Mouse (Mus musculus): ENCODE data around the gene Msrb3. TPM values are rescaled to one million over a fixed set of nuclear protein-coding genes. Genes with fewer than 3 reads are reported as not detected.

Msrb3 gene
- total and polyA plus RNA-seq, 3 experiments = 0.15 TPM; not detected in 1

GRCm38 (mm10) chr10:120883069-120883415 is 15.9 kb downstream of the Msrb3 start:
- H3K4me3 ChIP-seq (ENCODE audit: control insufficient read depth in 1 of 2, insufficient read depth in 1 of 2, low read depth in 2 of 2, low read length in 2 of 2) = peak overlapping the region; percentile 27 to 43; a peak in 3 of 4 replicates
- TF ChIP-seq TCF12 (IDR thresholded peaks at IDR 0.05; ENCODE audit: low read depth, low read length) (no peak), GABPA (IDR thresholded peaks at IDR 0.05; ENCODE audit: low read depth, low read length) (no peak), UBTF (IDR thresholded peaks at IDR 0.05; ENCODE audit: borderline replicate concordance, insufficient read depth, low read depth, low read length) (no peak), E2F4 (IDR thresholded peaks at IDR 0.05; ENCODE audit: borderline replicate concordance, low read depth, low read length) (no peak), CHD1 (IDR thresholded peaks at IDR 0.05; ENCODE audit: low read depth, low read length) (no peak), KAT2A (conservative IDR thresholded peaks at IDR 0.05; ENCODE audit: low read depth, low read length) (no peak), ZMIZ1 (IDR thresholded peaks at IDR 0.05; ENCODE audit: low read depth, low read length) (no peak)
- H3K9ac ChIP-seq (ENCODE audit: control insufficient read depth, low read depth, low read length, poor library complexity, severe bottlenecking) = peak overlapping the region; percentile 17; the same call in 1 of the 2 replicates
- no peaks in the 10 kb centered on the region for H3K27me3 ChIP-seq (ENCODE audit: control insufficient read depth in 1 of 2, insufficient read depth in 2 of 2, low read length in 2 of 2)
- no peak for DNase-seq (ENCODE audit: low read depth, low spot score)
- H3K36me3 ChIP-seq (ENCODE audit: control insufficient read depth in 1 of 2, insufficient read depth in 2 of 2, low read length in 2 of 2) = 0 out of 4 replicates have a peak, but pooled peaks cover 0 to 2% of the 10 kb centered on the region in 2 experiments
- H3K4me1 ChIP-seq (ENCODE audit: control insufficient read depth in 1 of 2, insufficient read depth in 2 of 2, low read length in 2 of 2) = peaks cover 3 to 4% of the 10 kb centered on the region in 2 experiments; a peak in 2 of 4 replicates
- H3K27ac ChIP-seq (ENCODE audit: control insufficient read depth, low read depth, low read length) = no peak overlapping the region
- H3K9me3 ChIP-seq (replicated peaks; ENCODE audit: insufficient read depth, low read length) = no peaks in the 10 kb centered on the region
- H3K79me2 ChIP-seq (ENCODE audit: control insufficient read depth, insufficient read depth, low read length, poor library complexity) = no peaks in the 10 kb centered on the region

GRCm38 (mm10) chr10:120882347-120883068 is 16.4 kb downstream of the Msrb3 start:
- Histone ChIP-seq H3K9ac (ENCODE audit: control insufficient read depth, low read depth, low read length, poor library complexity, severe bottlenecking) (peak overlapping the region; percentile 23; the same call in 1 of the 2 replicates), H3K36me3 (ENCODE audit: control insufficient read depth in 1 of 2, insufficient read depth in 2 of 2, low read length in 2 of 2) (0 out of 4 replicates have a peak, but pooled peaks cover 0 to 2% of the 10 kb centered on the region in 2 experiments), H3K27me3 (ENCODE audit: control insufficient read depth in 1 of 2, insufficient read depth in 2 of 2, low read length in 2 of 2) (no peaks in the 10 kb centered on the region), H3K9me3 (replicated peaks; ENCODE audit: insufficient read depth, low read length) (no peaks in the 10 kb centered on the region), H3K27ac (ENCODE audit: control insufficient read depth, low read depth, low read length) (no peak overlapping the region), H3K4me3 (ENCODE audit: control insufficient read depth in 1 of 2, insufficient read depth in 1 of 2, low read depth in 2 of 2, low read length in 2 of 2) (peak overlapping the region; percentile 34 to 43), H3K4me1 (ENCODE audit: control insufficient read depth in 1 of 2, insufficient read depth in 2 of 2, low read length in 2 of 2) (peaks cover 3 to 4% of the 10 kb centered on the region in 2 experiments; a peak in 2 of 4 replicates), H3K79me2 (ENCODE audit: control insufficient read depth, insufficient read depth, low read length, poor library complexity) (no peaks in the 10 kb centered on the region)
- peak; percentile 69 for DNase-seq (ENCODE audit: low read depth, low spot score)
- no peak for TF ChIP-seq POLR2AphosphoS2 (IDR thresholded peaks at IDR 0.05; ENCODE audit: low read length)
- TF ChIP-seq USF1 (IDR thresholded peaks at IDR 0.05; ENCODE audit: low read depth, low read length) = 0 out of 2 replicates have a peak, but pooled peaks have one; percentile 45
- peak; percentile 65; the same call in 1 of the 2 replicates for TF ChIP-seq BHLHE40 (IDR thresholded peaks at IDR 0.05; ENCODE audit: borderline replicate concordance, low read depth, low read length)

- Histone ChIP-seq H3K4me1 (ENCODE audit: control insufficient read depth in 1 of 2, insufficient read depth in 2 of 2, low read length in 2 of 2) (peaks cover 0 to 11% of the 10 kb centered on the region in 2 experiments; a peak in 2 of 4 replicates), H3K9ac (ENCODE audit: control insufficient read depth, low read depth, low read length, poor library complexity, severe bottlenecking) (peak overlapping the region; percentile 48), H3K36me3 (ENCODE audit: control insufficient read depth in 1 of 2, insufficient read depth in 2 of 2, low read length in 2 of 2) (peaks cover 0 to 10% of the 10 kb centered on the region in 2 experiments; a peak in 2 of 4 replicates), H3K4me3 (ENCODE audit: control insufficient read depth in 1 of 2, insufficient read depth in 1 of 2, low read depth in 2 of 2, low read length in 2 of 2) (peak overlapping the region; percentile 25 to 31), H3K9me3 (replicated peaks; ENCODE audit: insufficient read depth, low read length) (no peaks in the 10 kb centered on the region), H3K79me2 (ENCODE audit: control insufficient read depth, insufficient read depth, low read length, poor library complexity) (no peaks in the 10 kb centered on the region; the same call in 1 of the 2 replicates), H3K27me3 (ENCODE audit: control insufficient read depth in 1 of 2, insufficient read depth in 2 of 2, low read length in 2 of 2) (no peaks in the 10 kb centered on the region), H3K27ac (ENCODE audit: control insufficient read depth, low read depth, low read length) (no peak overlapping the region)
- no peak for DNase-seq (ENCODE audit: low read depth, low spot score)
- TF ChIP-seq CHD1 (IDR thresholded peaks at IDR 0.05; ENCODE audit: low read depth, low read length) (no peak), TAL1 (IDR thresholded peaks at IDR 0.05; ENCODE audit: low read length) (no peak), TBP (IDR thresholded peaks at IDR 0.05; ENCODE audit: low read depth, low read length) (no peak), RCOR1 (IDR thresholded peaks at IDR 0.05; ENCODE audit: low read depth, low read length) (no peak), POLR2AphosphoS2 (IDR thresholded peaks at IDR 0.05; ENCODE audit: low read length) (no peak), RAD21 (IDR thresholded peaks at IDR 0.05; ENCODE audit: low read depth, low read length) (no peak)
Measured at GRCm38 (mm10) chr10:120876549-120877270, 22.2 kb downstream of the Msrb3 start.

Data from MEL (cell line).